Mouse (Mus musculus) hindbrain, embryonic 10.5 days (tissue): ENCODE data around the gene Iqsec1. TPM values are rescaled to one million over a fixed set of nuclear protein-coding genes. Genes with fewer than 3 reads are reported as not detected.

Experiments used
- DNase-seq: peaks from one replicate; pipeline ENCODE4 v3.0.0-alpha.2; 2017; ENCODE audit warnings: low spot score
- H3K27ac ChIP-seq: fragments of 300-500 bp; sonication (generic); 2 replicates; pipeline ENCODE4 v1.5.1; 2016; ENCODE audit warnings: mild to moderate bottlenecking, moderate library complexity
- H3K27me3 ChIP-seq: fragments of 300-500 bp; sonication (generic); 2 replicates; pipeline ENCODE4 v1.6.1; 2016; ENCODE audit warnings: mild to moderate bottlenecking; ENCODE audit not compliant: poor library complexity, insufficient read depth, severe bottlenecking
- H3K36me3 ChIP-seq: fragments of 300-500 bp; sonication (generic); 2 replicates; pipeline ENCODE4 v1.6.1; 2016; ENCODE audit warnings: mild to moderate bottlenecking, moderate library complexity
- H3K4me1 ChIP-seq: fragments of 300-500 bp; sonication (generic); replicated peaks from 2 replicates; pipeline ENCODE4 v1.6.1; 2016; ENCODE audit warnings: mild to moderate bottlenecking
- H3K4me3 ChIP-seq: fragments of 300-500 bp; sonication (generic); 2 replicates; pipeline ENCODE4 v1.5.1; 2016; ENCODE audit warnings: mild to moderate bottlenecking, moderate library complexity
- H3K9me3 ChIP-seq: fragments of 300-500 bp; sonication (generic); 2 replicates; pipeline ENCODE4 v1.6.1; 2016; ENCODE audit warnings: mild to moderate bottlenecking, moderate library complexity
- WGBS: fragments of 180-500 bp; shearing (Covaris S2); methylation state at CpG from one replicate; pipeline ENCODE4 v1.1.7; 2016; 5-methylcytosine and 5-hydroxymethylcytosine counted together
- polyA plus RNA-seq: library from polyadenylated mRNA; unstranded; fragments of >200 nt; fragmentation: Nextera tagmentation; extraction: Ambion mirVana; gene quantifications from 2 replicates; pipeline ENCODE4 v1.2.1, GENCODE M21; 2016

Iqsec1 gene
- polyA plus RNA-seq, 1 experiment from 2014 or later: 13.8 TPM

DNA sequence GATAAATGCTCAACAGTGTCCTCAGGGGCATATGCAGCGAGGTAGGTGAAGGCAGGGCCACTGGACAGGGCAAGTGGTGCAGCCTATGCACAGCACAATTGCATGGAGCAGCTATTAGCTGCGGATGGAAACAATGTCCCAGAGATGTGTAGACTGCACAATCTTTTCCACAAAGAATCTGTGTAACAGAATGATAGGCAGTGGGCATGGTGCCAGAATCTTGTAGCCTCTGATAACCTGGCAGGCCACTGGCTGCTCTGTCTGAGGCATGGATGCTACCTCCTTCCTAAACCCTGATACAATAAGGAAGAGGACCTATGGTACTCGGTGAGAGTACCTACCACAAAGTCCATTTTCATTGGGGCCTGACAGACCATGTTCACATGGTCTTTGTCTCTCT is 171.9 kb downstream of the Iqsec1 start:
- Histone ChIP-seq H3K4me3 (no peak overlapping the region), H3K36me3 (no peaks in the 10 kb centered on the region), H3K9me3 (no peaks in the 10 kb centered on the region), H3K27me3 (peaks cover 4% of the 10 kb centered on the region), H3K4me1 (peaks cover 19% of the 10 kb centered on the region), H3K27ac (no peak overlapping the region)
- WGBS: 82% methylated on average over 3 of the region's 3 CpGs
- DNase-seq: no peak

DNA sequence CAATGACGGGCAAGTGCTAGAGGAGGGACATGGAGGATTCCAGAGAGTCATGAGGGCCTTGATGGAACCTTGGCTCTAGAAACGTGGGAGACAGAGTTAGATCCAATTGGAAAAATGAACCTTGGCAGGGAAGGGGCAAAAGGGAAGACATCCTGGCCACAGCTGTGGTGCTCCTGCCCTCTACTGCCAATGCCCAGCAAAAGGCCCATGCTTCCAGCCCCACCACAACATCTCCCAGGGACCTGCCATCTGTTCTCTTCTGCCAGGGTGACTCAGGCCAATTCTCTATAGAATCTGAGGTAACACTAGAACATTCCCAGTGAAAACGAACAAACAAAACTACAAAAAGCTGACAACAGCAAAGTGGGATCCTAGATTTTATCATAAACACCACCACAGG is 173.1 kb downstream of the Iqsec1 start:
- H3K4me3 ChIP-seq: no peak overlapping the region
- H3K9me3 ChIP-seq: no peaks in the 10 kb centered on the region
- peaks cover 13% of the 10 kb centered on the region for H3K27me3 ChIP-seq
- no peaks in the 10 kb centered on the region for H3K36me3 ChIP-seq
- H3K27ac ChIP-seq: no peak overlapping the region
- no peak for DNase-seq
- H3K4me1 ChIP-seq: peaks cover 25% of the 10 kb centered on the region
- WGBS: 80% methylated on average over 3 of the region's 3 CpGs

DNA sequence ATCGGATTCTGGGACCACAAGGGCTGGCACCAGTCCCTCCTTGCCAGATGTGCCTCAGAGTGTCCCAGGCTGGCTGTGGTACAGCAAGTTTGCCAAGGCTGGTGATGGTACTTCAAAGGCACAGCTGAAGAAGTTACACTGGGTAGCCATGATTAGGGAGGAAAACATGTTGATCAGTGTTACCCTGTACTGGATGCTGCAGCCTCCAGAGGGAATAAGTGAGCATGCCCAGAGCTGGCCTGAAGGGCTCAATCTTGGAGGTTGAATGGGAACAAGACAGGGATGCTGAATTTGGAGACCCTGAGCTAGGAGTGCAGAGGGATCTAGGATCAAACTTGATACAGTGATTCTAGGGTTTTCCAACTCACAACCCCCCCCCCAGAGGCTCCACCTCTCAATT is 175.0 kb downstream of the Iqsec1 start:
- H3K9me3 ChIP-seq: no peaks in the 10 kb centered on the region
- H3K36me3 ChIP-seq: no peaks in the 10 kb centered on the region
- peaks cover 21% of the 10 kb centered on the region for H3K27me3 ChIP-seq
- H3K4me1 ChIP-seq: peaks cover 39% of the 10 kb centered on the region
- no peak overlapping the region for H3K4me3 ChIP-seq
- DNase-seq: no peak
- 83% methylated on average over 1 of the region's 1 CpGs for WGBS
- no peak overlapping the region for H3K27ac ChIP-seq

DNA sequence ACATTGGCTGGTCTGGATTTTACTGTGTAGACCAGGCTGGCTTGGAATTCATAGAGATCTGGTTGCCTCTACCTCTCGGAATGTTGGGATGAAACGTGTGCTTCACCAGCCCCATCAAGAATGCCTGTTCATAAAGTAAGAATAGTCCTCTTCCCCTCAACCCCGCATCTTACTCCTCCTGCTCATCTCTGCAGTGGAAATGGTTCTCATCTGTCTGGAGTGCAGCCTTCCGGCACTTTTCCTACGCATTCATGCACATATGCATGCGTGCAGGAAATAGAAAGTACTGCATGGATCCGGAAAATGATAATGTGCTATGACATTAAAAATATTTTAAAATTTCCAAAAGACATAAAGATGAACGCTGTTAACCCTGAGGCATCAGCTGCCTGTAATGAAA is 175.9 kb downstream of the Iqsec1 start:
- H3K36me3 ChIP-seq: no peaks in the 10 kb centered on the region
- H3K27ac ChIP-seq: no peak overlapping the region
- no peak for DNase-seq
- H3K9me3 ChIP-seq: no peaks in the 10 kb centered on the region
- H3K4me1 ChIP-seq: peaks cover 49% of the 10 kb centered on the region
- WGBS: 86% methylated on average over 8 of the region's 8 CpGs
- H3K4me3 ChIP-seq: no peak overlapping the region
- H3K27me3 ChIP-seq: peaks cover 21% of the 10 kb centered on the region

DNA sequence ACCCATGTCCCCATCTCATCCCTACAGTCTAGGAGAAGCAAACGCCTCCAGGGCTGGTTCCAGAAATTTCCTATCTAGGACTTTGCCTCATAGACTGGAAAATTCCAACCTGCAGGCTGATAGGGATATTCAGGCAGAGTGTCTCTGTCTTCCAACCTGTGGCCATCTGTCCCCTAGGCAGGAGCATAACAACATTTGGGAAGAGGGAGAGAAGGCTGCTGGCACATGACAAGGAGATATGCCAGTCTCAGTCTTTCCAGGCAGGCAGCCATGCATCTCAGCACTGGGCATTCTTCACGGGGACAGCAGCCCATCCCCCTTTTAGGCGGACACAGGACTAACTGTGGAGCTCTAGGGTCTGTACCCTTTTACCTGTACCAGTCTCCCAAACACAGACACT is 176.4 kb downstream of the Iqsec1 start:
- no peak for DNase-seq
- Histone ChIP-seq H3K36me3 (no peaks in the 10 kb centered on the region), H3K4me3 (no peak overlapping the region), H3K27me3 (peaks cover 21% of the 10 kb centered on the region), H3K27ac (no peak overlapping the region), H3K9me3 (no peaks in the 10 kb centered on the region), H3K4me1 (peaks cover 51% of the 10 kb centered on the region)
- WGBS: 67% methylated on average over 3 of the region's 3 CpGs

DNA sequence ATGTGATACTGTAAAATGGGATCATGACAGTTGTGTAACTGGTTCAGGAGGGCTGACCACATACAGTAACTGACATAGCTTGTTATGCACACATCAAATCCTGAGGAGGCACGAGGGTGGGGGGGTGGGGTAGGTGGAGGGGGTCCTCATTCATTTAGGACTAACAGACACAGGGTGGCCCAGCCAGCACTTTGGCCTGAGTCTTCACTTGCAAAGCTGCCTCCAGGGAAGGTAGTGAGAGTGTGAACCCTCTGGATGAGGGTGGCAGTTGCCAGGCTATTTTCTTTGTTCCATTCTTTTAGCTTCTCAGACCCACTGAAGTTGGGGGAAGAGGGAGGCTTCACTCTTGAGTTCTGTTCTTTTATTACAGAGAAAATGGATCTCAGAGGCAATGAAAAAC is 177.9 kb downstream of the Iqsec1 start:
- H3K27me3 ChIP-seq: peaks cover 21% of the 10 kb centered on the region
- H3K4me3 ChIP-seq: 0 out of 2 replicates have a peak overlapping the region, but pooled peaks have one; percentile 43
- peaks cover 62% of the 10 kb centered on the region for H3K4me1 ChIP-seq
- WGBS: 55% methylated on average over 1 of the region's 1 CpGs
- DNase-seq: no peak
- no peaks in the 10 kb centered on the region for H3K9me3 ChIP-seq
- no peaks in the 10 kb centered on the region for H3K36me3 ChIP-seq
- H3K27ac ChIP-seq: no peak overlapping the region

DNA sequence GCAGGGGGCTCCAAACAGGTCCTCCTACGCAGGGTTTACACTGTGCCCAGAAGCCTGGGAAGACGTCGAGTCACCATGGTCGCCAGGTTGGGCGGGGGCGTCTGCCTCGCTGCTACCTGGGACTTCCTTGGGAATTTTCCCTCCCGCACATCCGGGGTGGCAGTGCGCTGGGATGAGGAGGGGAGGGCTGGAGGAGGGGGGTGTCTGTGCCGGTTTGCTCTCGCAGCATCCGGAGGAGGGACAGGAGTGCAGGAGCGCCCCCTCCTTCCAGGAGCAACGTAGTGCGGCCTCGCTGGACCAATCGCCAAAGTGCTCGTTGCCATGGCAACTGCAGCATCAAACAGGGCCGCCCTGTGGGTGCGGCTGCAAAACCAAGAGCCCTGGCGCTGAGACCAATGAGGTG is 178.5 kb downstream of the Iqsec1 start:
- DNase-seq: peak; percentile 88
- Histone ChIP-seq H3K27me3 (peaks cover 21% of the 10 kb centered on the region), H3K36me3 (no peaks in the 10 kb centered on the region), H3K9me3 (no peaks in the 10 kb centered on the region), H3K27ac (peak overlapping the region; percentile 19; the same call in 1 of the 2 replicates), H3K4me1 (peaks cover 62% of the 10 kb centered on the region), H3K4me3 (peak overlapping the region; percentile 43)
- under 1% methylated on average over 22 of the region's 22 CpGs for WGBS

DNA sequence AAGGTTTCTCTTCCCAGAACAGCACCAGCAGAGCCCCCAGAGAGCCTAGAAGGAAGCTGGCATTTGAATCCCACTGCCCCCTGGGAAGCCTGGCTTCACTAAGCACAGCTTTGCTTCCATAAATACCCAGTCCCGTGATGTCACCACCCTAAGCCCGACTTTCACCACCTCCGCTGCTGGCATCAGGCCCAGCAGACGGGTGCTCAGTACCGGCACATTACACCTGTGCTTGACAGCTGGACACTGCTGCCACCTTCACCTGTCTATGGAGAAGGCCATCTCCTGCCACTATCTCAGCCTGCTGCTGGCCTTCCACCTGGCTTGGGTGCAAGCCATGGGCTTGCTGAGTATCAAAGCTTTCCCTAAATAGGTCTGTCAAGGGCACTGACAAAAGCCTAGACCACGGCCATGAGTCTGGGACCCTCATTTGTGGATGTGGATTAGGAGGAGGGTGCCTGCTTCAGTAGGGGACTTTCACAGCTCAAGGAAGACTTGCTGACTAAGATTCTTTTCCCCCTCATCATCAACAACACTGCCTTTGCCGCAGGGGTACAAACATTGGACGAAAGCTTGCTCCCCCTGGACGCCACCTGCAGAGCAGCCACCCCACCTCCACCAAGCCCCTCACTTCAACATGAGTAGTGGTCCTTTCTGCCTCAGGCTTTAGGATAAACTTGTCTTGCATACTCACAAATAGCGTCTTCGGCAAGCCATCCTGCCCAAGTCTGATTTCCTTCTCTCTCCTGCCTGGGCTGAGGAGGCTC is 179.2 kb downstream of the Iqsec1 start:
- DNase-seq: no peak
- Histone ChIP-seq H3K36me3 (no peaks in the 10 kb centered on the region), H3K27me3 (peaks cover 21% of the 10 kb centered on the region), H3K9me3 (no peaks in the 10 kb centered on the region), H3K4me3 (peak overlapping the region; percentile 43), H3K27ac (peak overlapping the region; percentile 56; the same call in 1 of the 2 replicates), H3K4me1 (peaks cover 58% of the 10 kb centered on the region)
- 69% methylated on average over 11 of the region's 11 CpGs for WGBS

DNA sequence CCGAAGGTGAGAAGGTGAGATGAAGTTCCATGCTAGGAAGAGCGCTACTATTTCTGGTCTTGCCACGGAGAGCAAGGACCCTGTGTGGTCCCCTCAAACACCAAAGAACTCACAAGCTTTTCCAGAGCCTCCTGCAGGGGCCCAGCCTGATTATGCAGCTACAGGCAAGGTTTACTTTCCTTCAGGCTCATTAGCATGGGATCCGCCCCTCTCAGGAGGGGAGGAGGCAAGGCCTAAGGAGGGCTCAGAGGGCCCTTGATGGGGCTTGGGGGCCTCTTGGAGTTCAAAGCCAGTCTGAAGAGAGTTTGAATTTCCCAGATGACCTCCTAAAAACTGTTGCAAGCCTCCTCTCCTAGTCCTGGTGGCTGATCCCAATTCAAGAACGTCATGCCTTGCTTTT is 179.9 kb downstream of the Iqsec1 start:
- 12% methylated on average over 5 of the region's 5 CpGs for WGBS
- H3K27me3 ChIP-seq: peaks cover 21% of the 10 kb centered on the region
- H3K4me3 ChIP-seq: 0 out of 2 replicates have a peak overlapping the region, but pooled peaks have one; percentile 2
- no peaks in the 10 kb centered on the region for H3K9me3 ChIP-seq
- peaks cover 58% of the 10 kb centered on the region for H3K4me1 ChIP-seq
- H3K36me3 ChIP-seq: no peaks in the 10 kb centered on the region
- peak; percentile 23 for DNase-seq
- peak overlapping the region; percentile 56; the same call in 1 of the 2 replicates for H3K27ac ChIP-seq

DNA sequence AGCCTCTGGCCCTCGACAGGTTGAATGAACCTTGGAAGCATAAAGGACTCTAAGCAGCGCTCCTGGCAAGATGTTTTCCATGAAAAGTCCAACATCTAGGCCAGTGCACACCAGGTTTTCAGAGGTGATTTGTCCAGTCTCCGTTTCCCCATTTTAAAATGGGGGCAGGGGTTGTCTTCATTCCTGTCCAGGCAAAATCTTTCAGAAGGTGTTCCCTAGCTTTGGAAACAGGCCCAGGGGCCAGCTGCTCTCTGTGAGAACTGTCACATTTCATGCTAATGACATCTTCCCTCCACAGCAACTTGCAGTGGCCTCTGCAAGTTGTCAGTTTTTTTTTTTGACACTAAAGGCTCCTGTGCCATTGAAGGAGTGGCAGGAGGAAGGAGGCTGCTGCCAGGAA is 180.4 kb downstream of the Iqsec1 start:
- Histone ChIP-seq H3K36me3 (no peaks in the 10 kb centered on the region), H3K27ac (peak overlapping the region; percentile 56), H3K27me3 (peaks cover 21% of the 10 kb centered on the region), H3K9me3 (no peaks in the 10 kb centered on the region), H3K4me3 (0 out of 2 replicates have a peak overlapping the region, but pooled peaks have one; percentile 2), H3K4me1 (peaks cover 56% of the 10 kb centered on the region)
- DNase-seq: no peak
- WGBS: 68% methylated on average over 3 of the region's 3 CpGs

DNA sequence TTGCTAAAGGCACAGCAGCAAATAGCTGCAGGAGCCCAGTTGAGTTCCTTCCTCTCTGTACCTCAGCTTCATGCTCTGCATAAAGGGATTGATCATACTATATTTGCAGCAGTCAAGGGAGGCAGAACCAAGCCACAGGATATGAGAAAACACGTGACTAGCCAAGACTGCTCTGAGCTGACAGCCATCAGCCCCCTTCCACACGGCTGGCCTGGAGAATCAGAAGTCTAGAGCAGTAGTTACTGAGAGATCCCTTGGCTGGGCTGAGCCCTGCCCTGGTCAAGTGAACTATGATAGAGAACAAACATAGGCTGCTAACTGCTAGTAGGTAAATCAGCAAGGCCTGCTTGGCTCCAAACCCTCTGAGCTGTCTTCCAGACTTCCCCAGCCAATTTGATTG is 180.9 kb downstream of the Iqsec1 start:
- no peaks in the 10 kb centered on the region for H3K36me3 ChIP-seq
- WGBS: 49% methylated on average over 2 of the region's 2 CpGs
- no peak overlapping the region for H3K4me3 ChIP-seq
- peak overlapping the region; percentile 13 for H3K27ac ChIP-seq
- no peak for DNase-seq
- H3K27me3 ChIP-seq: peaks cover 21% of the 10 kb centered on the region
- H3K4me1 ChIP-seq: peaks cover 56% of the 10 kb centered on the region
- no peaks in the 10 kb centered on the region for H3K9me3 ChIP-seq

DNA sequence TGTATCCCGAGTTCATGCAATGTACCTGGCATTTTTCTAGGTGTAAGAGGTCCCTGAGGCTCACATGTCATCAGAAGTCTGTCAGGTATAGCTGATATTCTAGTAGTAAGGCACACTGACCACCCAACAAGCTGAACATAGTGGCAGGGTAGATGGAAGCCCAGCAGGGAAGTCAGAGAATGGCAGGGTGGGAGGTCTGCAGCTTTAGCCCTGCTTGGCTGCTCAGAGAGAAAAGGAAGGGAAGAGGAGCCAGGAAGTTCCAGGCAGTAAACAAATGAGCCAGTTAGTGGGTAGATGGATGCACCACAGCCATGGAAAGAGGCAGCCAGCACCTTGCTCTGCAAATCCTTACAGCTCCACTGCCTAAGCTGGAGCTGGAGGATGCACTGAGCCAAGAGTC is 181.7 kb downstream of the Iqsec1 start:
- peak overlapping the region; percentile 51; the same call in 1 of the 2 replicates for H3K27ac ChIP-seq

DNA sequence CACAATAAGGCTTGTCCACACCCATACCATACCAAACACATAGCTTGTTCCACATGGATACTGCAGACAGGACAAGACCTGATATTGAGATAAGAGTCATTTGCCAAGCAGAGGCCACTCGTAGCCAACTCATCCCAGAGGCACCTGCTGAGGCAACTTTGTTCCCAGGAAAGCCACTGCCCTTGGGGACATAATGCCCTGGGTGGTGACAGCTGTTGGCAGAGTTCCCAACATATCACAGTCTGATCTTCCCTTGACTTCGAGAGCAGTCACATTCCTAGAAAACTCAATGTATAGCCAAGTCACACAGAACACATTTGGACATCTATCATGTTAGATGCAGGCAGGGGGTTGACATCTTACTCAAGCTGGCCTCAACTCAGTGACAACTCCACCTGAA is 183.4 kb downstream of the Iqsec1 start:
- Histone ChIP-seq H3K27me3 (peaks cover 7% of the 10 kb centered on the region; the same call in 1 of the 2 replicates), H3K4me1 (peaks cover 50% of the 10 kb centered on the region), H3K4me3 (no peak overlapping the region), H3K27ac (no peak overlapping the region), H3K9me3 (no peaks in the 10 kb centered on the region), H3K36me3 (no peaks in the 10 kb centered on the region)
- no peak for DNase-seq
- WGBS: 77% methylated on average over 2 of the region's 2 CpGs

More for the DNA sequence above, 181.7 kb downstream of the Iqsec1 start:
- Histone ChIP-seq H3K4me3 (no peak overlapping the region), H3K9me3 (no peaks in the 10 kb centered on the region), H3K36me3 (no peaks in the 10 kb centered on the region), H3K27me3 (peaks cover 21% of the 10 kb centered on the region), H3K4me1 (peaks cover 59% of the 10 kb centered on the region)
- WGBS: 62% methylated on average over 1 of the region's 1 CpGs
- DNase-seq: no peak
